Mouse (Mus musculus) heart, postnatal 14 days (tissue): ENCODE measurements around the gene Pml. TPM values are rescaled to one million over a fixed set of nuclear protein-coding genes. Genes with fewer than 3 reads are reported as not detected.

Source experiments
- DNase-seq, 2 experiments: peaks; one replicate each; pipeline ENCODE4 v3.0.0; 2021 to 2022
- intact Hi-C: fragments of 180-260 bp; cut with DNase I; formaldehyde crosslinking; loops from one replicate; pipeline ENCODE4 v1.15.1; 2025
- total RNA-seq, 2 experiments: library from RNA; stranded (reverse); gene quantifications; 2 replicates each; pipeline ENCODE4 v1.2.3; 2021

Gene Pml
- total RNA-seq, 2 experiments from 2014 or later: 10.9 to 11.9 TPM

DNA sequence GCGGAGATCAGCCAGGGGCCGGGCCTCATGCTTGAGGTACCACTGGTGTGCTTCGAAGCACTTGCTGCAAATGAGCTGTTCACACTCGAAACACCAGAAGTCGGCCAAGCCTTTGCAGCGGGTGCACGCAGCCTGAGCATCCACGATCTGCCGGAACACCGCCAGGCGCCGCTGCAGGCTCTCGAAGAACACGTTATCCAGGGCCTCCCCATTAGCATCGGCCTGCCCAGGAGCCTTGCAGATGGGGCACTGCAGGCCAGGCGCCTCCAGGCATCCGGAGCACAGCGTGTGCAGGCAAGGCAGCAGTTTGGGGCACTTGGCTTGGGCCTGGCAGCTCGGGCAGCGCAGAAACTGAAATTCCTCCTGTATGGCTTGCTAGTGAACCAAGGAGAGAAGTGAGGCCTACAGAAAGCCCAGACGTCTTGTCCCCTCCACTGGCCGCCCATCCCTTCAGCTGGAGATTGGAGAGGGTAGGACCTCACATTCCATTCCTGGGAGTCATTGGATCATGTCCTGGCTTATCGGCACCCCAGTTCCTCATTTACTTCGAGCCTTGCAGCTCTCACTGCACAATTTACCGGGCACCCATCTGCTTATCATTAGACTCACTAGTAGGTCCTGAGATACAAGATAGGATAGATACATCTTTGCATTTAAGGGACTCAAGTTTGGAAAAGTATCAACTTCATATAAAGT is 2.4 kb downstream of the Pml start:
- DNase-seq: peak; percentile 85 to 86
- intact Hi-C loops: loop anchor here (1.0 to 2.0 kb wide), 2 partner anchors 22 to 33 kb away; no protein-coding TSS in a partner anchor

DNA sequence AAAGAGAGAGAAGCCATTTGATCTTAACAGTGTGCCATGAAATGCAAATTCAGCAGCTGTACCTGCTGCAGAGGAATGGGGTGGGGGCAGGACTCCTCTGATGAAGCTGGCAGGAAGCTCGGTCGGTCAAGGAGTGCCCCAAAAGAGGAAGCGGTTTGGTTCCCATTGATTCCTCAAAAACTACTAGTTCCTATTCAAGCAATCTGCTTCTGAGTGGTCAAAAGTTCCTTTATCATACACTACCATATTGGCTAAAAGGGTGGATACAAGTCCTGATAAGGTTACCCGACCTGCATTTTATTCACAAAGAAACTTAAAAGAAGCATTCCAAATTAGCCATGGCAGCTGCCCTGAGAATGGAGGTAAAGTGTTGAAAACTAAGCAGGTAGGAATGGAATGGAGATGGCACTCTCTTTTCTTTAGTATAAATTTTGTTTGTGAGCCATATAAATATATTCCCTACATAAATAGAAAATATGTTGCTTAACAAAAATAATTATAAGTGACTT is 3.4 kb downstream of the Pml start:
- DNase-seq: no peak
- intact Hi-C loops: loop anchor here (2.0 kb wide), 1 partner anchor 23 kb away; no protein-coding TSS in a partner anchor

DNA sequence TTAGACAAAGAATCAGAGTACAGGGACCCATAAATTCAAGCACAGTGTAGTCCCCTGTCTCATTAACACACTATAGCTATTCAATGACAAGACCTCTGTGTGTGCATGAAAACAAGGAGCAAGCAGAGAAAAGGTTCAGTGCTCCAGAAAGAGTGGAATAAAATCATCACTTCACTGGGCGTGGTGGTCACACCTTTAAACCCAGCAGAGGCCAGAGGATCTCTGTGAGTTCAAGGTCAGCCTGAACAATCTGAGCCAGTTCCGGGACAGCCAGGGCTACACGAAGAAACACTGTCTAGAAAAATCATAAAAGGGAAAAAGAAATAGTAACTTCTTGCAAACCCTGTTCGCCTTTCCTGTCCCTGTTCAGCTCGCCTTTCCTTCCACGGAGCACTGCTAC is 5.9 kb downstream of the Pml start:
- intact Hi-C loops: no loop called here

DNA sequence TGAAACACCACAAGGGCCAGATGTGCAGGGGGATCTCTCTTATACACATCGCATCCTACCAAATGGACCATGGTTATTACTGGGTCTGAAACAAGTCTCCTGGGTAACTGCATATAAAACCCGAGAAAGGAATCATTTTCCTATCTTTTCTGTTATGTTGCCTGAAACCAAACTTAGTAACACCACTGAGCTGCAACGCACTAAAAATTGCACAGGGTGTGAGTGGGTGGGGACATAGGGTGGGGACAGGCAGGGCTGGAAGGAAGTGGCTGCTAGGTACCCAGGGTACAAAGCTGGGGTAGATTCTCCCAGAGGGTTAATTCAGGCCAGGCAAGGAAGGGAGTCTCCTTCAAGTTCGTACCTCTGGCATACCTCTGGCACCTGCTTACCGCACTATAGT is 6.9 kb downstream of the Pml start:
- intact Hi-C loops: no loop called here
- DNase-seq: no peak

More for the DNA sequence above, 5.9 kb downstream of the Pml start:
- no peak for DNase-seq

DNA sequence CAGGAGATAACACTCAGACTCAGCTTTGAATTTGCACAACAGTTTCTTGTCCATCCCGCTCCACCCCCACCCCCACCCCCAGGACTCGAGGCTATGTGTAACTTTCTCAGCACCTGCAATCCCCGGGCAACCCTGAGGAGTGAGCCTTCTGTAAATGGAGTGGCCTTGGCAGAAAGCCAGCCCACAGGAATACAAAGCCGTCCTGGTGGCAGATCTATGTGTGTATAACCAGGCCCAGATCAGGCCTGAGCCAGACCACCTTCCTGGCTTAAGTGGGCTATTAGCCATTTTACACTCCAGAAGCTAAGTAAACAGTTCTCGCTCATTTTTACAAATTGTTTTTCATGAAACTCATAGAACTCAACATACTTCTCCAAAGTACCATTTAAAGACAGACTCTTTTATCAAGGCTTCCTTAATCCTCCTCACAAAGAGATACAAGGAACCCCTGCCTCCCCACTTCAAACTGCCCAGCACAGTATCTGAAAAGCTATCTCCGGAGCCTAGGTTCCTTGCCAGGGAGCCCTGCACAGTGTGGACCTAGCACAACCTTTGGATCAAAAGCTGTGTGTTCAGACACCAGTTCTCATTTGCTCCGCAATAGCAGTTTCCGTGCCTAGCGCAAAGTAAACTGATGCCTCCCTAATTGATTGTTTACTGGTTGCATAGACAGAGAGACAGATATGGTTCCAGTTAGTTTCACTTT is 7.7 kb downstream of the Pml start:
- intact Hi-C loops: no loop called here
- peak; percentile 50 to 69 for DNase-seq

DNA sequence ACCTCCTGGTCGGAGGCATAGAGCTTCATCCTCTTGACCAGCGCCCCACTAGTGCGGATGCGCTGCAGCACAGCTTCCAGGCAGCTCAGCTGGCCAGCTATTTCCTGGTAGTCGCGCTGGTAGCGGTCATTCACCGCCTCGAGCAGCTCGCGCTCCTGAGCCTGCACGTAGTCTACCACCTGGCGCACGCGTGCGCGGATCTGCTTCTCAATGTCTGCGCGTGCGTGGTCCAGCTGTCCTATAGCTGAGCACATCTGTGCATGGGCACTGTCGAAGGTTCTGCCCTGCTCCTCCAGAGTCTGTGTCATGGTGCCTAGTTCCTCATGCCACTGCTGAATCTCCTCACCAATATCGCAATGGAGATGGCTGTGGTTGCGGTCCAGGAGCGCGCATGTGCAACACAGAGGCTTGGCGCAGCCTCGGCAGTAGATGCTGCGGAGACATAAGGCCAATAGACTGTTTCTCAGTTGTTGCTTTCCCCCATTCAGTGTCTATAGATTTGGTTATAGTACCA is 15.0 kb downstream of the Pml start:
- intact Hi-C loops: no loop called here
- DNase-seq: no peak

DNA sequence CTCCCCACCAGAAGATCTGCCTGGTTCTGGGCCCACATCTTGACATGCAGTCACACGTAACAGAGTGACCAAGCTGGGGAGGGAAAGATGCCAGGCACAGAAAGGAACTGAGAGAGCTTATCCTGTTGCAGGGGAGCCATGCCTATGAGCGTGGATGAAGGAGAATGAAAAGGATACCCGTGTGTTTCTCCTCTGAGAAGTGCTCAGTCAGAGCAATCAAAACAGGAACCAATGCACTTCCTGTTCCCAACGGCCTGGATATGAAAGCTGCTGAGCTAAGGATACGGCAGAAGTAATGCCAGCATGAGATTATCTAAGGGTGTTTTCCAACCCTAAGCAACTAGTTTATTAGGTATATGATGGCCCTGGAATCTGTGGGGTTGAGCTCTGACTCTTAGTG is 17.2 kb downstream of the Pml start:
- DNase-seq: no peak
- intact Hi-C loops: no loop called here

DNA sequence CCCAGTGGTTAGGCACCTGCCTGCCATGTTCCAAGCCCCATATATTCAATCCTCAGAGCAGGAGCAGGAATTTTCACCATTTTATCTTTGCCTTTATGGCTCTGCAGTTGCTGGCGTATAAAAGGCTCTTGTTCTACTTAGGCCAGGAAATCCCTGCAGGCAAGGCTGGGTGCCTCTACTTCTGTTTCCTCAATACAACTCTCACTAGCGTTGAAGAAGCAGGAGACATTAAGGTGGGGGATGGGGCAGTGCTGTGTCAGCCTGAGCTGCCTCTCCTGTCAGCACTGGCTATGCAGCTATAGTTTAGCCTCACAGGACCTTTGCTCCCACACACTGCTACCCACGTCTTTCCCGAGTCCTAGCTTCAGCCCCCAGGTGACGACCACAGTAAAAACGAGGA is 17.8 kb downstream of the Pml start:
- no peak for DNase-seq
- intact Hi-C loops: no loop called here

DNA sequence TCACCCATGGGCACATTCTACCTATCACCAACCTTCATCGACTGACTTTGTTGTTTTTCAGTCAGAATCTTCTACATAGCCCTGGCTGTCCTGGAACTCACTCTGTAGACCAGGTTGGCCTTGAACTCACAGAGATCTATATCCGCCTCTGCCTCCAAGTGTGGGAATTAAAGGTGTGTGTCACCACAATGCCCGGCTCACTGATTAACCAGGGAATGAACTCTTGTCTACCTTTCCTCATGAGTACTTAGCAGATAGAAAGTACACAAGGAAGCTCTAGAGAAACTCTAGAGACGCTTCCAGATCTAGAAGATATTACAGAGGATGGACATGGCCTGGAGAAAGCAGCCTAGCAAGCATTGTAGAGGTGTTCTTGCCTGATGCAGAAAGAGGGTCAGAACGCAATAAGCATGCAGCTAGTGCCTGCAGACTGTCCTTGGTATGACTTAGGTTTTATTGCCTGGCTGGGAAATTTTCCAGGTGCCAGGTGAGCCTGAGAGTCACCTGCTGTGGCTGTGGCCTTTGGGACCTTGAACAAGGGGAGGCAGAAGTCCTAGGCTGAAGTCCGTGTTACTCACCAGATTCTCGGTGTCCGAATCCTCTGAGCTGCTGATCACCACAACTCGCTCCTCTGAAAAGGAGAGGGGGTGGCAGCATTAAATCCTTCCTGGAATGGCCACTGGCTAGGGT is 20.7 kb downstream of the Pml start:
- no peak for DNase-seq
- intact Hi-C loops: loop anchor here (5.0 kb wide), 2 partner anchors 53 to 138 kb away; no protein-coding TSS in a partner anchor

DNA sequence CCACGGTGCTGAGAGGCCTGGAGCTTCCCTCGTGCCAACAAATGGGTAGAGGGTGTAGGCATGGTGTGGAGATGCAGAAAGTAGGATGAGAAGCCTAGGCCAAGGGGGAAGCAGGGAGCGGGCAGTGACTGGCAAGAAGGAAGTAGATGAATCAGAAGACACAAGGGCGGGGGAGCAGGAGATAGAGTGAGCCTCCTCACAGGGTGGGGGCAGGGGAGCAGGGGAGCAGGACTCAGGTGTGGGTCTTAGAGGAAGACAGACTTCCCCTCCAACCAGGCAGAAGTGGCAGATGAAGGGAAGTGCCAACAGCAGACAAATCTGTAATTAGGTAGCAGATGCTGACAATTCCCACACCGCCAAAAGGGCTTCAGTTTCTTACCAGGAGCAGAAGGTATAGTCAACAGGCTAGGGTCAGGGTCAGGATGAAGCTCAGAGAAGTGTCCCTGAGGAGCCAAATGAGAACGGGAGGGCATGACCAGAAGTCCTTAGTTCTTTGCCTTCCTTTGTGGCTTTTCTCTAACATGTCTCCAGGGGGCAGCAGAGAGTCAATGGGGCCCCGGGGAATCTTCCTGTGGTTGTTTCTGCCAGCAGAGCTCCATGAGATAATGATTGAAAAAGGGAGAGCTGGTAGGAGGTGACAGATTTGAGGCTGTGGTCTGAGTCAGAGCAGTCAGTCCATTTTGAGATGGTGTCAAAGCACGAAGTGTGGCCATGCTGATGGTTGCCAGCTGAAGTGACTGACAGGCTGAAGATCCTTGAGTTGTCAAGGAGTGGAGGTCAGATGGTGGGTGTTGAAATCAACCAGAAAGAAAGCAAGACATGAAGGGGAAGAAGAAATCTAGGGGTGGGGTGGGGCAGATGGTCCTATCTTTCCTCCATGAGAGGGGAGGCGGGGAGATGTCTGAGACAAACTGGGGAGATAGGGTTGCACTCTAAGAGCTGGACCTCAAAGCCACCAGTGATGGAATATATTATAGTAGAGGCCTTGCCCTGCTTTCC is 23.4 kb downstream of the Pml start:
- peak; percentile 57 to 79 for DNase-seq
- intact Hi-C loops: loop anchor here (1.0 to 5.0 kb wide), 3 partner anchors 43 to 141 kb away; no protein-coding TSS in a partner anchor

DNA sequence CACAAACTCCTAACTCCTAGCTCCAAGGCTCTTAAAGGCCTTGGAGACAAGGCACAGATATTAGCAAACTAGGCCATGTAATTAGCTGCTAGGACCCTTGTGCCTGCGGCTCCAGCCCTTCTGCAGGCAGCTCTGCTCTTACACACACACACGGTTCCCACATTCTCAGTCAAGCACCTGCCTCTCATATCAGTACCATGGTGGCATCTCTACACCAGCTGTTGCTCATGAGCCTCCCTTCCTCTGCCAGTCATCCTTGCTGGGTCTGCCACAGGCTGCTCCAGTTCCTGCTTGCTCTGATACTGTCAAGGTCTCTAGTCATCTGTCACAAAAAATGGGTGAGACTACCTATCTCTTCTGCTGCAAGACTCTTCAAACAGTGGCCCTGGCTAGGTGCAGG is 25.2 kb downstream of the Pml start:
- intact Hi-C loops: no loop called here
- DNase-seq: no peak

DNA sequence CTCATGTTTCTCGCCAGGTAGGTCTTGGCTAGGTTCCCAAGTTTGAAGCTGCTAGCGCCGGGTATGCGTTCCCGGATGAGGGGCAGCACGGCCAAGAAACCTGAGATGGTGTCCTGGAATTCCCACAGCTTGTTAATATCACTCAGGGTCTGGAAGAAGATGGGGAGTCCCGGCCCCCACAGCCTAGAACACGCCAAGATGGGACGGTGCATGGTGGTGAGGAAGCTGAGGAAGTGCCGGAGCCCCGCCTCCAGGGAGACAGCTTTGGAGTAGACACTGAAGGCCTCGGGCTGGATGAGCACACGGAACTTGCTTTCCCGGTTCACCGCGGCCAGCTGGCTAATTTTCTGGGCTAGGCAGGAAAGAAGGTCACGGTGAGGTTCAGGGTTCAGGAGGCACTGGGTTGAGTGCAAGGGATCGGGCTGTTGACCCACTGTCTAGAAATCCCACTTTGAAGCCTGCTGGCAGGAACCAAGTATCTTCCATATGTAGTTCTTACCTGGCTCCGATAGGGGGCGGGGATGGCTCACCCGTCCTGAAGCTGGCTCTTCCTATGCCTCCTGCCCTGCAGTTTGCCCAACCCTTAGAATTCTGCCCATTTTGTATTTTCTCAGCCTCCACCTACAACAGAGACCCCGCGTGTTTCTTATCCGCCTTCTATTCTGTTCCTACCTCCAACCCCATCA is 29.2 kb downstream of the Pml start:
- intact Hi-C loops: no loop called here
- peak; percentile 47 to 67 for DNase-seq

DNA sequence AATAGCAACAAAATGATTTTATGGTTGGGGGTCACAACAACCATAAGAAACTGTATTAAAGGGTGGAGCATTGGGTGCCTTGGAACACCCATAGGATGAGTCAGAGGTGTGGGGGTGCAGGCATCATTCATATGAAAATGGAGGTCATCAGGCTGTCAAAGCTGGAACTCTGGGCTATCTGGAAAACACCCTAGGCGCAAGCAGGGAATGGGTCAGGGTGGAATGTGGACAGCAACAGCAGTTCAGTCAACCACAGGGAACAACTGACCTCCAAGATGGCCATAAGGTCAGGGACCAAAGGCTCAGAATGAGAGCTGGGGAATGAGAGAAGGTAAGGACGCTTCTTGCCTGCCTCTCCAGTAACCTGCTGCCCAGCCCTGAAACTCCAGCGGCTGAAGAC is 31.0 kb downstream of the Pml start:
- intact Hi-C loops: no loop called here
- DNase-seq: no peak

DNA sequence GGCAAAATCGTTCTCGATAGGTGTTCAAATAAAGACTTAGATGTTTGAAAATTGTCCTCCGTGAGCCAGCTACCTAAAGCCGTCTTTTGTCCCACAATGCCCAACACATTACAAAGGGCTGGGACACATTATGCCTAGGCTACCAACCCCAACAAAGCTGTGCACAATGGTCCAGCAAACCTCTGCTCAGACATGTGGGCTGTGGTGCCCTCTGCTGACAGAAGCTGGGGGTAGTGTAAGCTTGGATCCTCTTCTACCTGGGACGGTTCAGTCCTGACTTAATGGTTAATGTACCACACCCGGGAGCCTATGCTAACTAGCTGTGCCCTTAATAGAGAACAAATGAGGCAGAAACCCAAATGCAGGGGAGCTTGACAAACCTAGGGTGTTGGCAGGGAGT is 33.2 kb downstream of the Pml start:
- DNase-seq: peak in 1 of 2 experiments; percentile 46
- intact Hi-C loops: no loop called here

DNA sequence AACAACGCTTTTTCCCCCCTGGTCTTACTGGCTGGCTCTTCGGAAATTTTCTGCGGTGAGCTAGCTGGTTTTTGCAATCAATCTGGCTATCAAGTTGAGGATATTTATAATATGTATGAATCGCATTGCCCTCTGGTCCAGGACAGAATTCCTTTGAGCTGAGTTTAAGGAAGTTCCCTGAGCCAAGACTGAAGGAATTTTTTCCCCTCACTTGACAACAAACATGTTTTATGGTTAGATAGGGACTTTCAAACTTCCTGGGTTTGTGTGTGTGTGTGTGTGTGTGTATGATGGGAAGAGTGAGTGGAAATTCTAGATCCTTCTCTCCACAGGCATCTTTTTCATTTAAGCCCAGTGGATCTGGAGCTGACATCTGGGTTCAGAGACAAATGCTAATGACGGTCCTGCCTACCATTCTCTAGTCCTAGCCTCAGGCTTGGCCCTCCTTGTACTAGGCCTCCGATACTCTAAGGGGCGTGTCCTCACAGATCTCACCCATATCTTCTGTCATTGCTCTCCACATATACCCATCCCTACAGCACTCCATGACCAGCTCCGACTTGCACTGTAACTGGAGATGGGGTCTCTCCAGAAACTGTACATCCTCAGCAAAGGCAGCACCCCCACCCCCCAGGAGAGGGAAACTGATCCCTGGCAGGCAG is 34.9 kb downstream of the Pml start:
- no peak for DNase-seq
- intact Hi-C loops: no loop called here

DNA sequence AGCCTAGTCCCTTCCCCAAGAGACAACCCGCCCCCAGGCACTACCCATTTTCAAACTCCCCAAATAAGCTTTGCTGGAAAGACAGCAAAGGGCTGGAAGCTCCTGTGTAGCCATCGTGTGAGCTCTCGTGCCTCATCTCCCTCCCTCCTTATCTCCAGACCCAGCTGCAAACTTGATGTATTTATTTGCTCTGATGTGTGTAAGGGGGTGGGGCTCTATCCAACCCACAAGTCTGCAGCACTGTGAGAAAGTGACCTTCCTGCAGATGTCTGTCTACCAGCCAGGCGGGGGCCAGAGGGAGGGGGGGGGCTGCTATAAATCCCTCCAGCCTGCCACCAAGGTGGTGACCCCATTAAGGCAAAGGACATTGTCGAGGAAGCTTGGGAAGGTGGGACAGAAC is 35.7 kb downstream of the Pml start:
- DNase-seq: no peak
- intact Hi-C loops: no loop called here

DNA sequence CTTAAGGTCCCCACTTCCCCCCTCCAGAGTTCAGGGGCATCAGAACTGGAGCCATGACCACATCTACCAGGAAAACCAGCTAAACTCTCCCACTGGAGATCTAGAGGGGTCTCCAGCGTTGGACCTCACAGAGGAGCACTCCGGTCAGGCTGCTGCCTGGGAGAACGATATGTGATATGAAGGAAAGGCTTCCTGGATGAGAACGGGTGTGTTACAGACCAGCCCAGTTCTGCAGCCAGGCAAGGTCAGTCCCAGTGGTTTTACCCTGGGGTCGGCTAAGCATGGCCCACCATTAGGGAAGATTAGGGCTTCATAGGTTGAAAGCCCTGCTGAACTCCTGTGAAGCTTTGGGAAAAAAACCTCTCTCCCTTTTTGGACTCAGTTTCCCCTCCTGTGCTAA is 36.2 kb downstream of the Pml start:
- no peak for DNase-seq

DNA sequence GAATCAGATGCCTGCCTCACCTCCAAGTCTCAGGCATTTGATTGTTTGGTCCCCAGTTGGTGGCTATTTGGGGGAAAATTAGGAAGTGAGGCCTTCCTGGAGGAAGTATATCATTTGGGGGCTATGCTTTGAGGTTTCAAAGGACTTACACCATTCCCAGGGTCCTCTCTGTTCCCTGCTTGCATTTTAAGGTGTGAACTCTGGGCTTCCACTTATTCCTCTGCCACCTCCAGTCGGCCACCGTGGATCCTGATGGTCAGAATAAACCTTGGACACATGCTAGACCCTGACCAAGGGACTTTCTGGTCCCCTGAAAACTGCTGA is 39.3 kb downstream of the Pml start:
- intact Hi-C loops: no loop called here
- DNase-seq: no peak

More for the DNA sequence above, 36.2 kb downstream of the Pml start:
- intact Hi-C loops: no loop called here
